Mouse (Mus musculus) activated CD4-positive, CD25-positive, alpha-beta regulatory T cell, adult 9 weeks (primary cell): ENCODE measurements around the gene Gm12185. TPM values are rescaled to one million over a fixed set of nuclear protein-coding genes. Genes with fewer than 3 reads are reported as not detected.

Source experiments
- polyA plus RNA-seq: library from polyadenylated mRNA; unstranded; fragments of 100-300 nt; shearing (Covaris generic); gene quantifications from one replicate; pipeline ENCODE4 v1.2.1, GENCODE M21; 2017

Gene Gm12185
- polyA plus RNA-seq: 10.5 TPM

DNA sequence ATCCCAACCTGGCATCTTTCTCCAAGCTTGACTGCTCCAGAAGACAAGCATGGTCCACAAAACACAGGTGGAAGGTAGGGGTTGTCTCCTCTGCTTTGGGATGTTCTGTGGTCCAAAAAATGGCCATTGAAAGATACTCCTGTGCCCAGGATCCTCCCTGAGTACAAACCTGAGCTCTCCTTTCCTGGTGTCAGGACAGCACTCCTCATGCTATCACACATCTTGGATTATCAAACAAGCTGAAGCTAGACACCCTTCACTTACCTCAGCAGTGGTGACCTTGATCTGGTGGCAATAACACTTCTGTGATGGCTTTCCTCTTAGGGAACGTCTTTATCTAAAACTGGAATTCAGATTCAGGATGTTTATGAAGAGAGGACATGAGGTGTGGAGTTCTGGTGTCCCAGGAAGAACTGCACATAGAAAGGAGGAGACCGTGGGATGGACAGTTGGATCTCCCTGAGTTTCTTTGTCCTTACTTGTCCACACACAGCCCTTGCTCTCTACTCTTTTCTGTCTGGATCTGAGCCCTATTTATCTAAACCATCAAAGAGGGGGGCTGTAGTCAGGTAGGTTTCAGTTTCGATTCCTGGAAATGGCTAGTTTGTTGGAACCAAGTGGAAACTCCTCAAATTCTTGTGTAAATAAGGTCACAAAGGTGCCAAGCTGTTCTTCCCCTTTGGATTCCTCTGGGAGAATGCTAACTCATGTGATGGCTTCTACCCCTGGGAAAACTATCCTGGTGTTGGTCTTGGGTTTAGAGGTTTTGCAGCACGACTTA is at the start of gene Gm12185:
Gm12185 (minus strand) TSS at position 487 of the 781 bp plus-strand sequence.

DNA sequence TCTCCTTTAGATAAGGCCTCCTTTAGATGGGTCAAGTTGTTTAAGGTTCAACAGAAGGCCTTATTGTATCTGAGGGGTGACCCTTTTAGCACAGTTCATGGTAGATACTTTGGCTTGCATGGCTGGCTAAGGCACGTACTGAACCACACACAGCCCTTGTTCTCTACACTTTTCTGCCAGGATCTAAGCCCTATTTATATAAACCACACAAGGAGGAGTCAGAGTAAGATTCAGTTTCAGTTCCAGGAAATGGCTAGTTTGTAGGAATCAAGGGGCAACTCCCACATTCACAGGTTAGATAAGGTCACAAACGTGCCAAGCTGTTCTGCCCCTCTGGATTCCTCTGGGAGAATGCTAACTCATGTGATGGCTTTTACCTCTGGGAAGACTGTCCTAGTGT is 2.0 kb upstream of the Gm12185 start, which contains the start of gene Tgtp1:
Tgtp1 (minus strand) TSS at position 155 of the 400 bp plus-strand sequence.

DNA sequence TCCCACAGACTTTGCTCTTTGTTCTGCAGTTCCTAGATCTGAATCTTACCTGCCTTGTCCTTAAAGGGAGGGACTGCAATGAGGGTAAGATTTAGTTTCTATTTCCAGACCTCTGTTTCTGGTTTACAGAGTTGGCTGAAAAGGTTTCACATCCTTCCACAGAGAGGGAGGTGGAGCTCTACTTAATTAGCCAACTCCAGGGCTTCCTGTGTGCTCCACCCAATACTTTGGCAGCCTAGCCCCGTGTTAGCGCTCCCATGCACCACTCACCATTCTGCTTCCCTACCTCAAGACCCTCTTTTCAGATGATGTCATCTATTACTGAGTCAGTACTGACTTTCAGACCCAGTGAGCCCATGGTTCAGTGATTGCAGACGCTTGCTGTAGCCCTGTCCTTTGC is 12.8 kb downstream of the Gm12185 start, which contains the start of gene 9930111J21Rik1:
9930111J21Rik1 (minus strand) TSS at position 148 of the 400 bp plus-strand sequence.

DNA sequence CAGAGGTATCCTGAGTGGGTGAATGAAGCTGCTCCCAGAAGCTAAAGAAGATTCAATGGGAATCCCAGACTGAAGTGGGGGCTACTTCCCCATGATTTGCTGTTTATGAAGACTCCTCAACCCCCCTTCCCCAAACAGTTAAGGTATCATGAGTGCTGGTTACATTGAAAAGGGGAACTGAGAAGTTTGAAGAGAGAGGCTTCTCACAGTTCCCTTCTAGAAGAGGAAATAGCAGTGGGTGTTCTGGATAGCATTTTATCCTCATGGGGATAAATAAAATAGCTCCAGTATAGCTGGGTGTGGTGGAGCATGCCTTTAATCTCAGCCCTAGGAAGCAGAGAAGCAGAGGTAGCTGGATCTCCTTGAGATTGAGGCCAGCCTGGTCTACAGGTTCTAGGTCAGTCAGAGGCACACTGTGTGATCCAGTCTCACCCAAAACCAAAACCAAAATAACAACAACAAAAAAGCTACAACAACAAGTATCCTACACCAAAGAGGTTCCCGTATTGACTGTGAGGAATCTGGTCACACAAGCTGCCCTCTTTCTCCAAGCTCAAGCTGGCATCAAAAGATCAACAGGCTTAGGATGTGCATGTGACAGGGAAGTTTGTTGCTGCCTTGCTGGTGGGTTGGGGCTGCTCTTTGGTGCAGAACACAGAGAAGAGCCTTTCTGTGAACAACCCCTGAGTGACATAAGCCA is 13.6 kb downstream of the Gm12185 start, which contains the start of gene Olfr56:
Olfr56 (plus strand) TSS at position 650 of the 700 bp plus-strand sequence.

DNA sequence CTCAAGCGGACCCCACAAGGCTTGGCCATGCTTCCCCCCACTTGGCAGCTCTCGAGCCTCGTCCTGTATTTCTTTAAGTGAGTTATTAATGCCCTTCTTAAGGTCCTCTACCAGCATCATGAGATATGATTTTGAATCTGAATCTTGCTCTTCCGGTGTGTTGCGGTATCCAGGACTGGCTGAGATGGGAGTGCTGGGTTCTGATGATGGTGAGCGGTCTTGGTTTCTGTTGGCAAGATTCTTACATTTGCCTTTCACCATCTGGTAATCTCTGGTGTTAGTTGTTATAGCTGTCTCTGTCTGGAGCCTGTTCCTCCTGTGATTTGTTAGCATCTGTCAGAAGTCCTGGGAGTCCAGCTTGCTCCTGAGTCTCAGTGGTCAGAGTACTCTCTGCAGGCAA is 45.9 kb downstream of the Gm12185 start, which contains the start of gene Psme2b:
Psme2b (minus strand) TSS at position 101 of the 400 bp plus-strand sequence.

DNA sequence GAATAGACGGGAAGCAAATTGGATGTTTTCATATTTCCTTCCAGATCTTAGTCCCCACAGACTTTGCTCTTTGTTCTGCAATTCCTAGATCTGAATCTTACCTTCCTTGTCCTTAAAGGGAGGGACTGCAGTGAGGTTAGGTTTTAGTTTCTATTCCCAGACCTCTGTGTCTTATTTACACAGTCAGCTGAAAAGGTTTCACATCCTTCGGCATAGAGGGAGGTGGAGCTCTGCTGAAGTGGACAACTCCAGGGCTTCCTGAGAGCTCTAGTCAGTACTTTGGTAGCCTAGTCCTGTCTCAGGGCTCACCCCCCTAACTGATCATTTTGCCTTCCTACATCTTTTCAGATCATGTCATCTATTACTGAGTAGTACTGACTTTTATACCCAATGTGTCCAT is 90.0 kb downstream of the Gm12185 start, which contains the start of gene Gm5431:
Gm5431 (minus strand) TSS at position 194 of the 400 bp plus-strand sequence.

DNA sequence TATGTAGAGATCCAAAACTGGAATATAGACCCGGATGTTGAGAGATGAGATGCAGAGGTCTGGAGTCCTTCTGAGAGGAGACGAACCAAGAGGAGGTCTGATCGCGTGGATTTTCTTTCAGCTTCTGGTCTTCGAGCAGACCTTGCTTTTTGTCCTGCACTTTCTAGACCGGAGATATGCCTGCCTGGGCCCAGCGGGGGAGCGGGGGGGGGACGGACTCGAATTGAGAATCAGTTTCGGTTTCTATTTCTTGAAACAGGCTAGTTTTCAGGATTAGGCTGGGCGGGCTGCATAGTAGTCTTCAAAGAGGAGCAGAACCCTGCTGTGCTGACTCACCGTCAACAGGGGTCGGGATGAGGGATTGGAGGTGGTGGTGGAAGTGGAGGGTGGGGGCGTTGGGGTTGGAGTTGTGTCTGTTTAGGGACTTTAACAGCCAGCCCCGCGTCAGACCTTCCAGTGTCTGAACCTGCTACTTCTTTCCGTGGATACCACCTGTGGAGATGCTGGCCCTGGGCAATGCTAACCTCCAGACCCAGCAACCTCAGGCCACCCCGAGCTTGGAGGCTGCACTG is 120.7 kb downstream of the Gm12185 start, which contains the start of gene Irgm1:
Irgm1 (minus strand) TSS at position 483 of the 572 bp plus-strand sequence.

Other genes with a start within 250 kb of the Gm12185 start
- gene Rack1, start 191.9 kb downstream of the Gm12185 start, polyA plus RNA-seq: 848 TPM
- 2.4 TPM for gene Trim41, start 174.9 kb downstream of the Gm12185 start, polyA plus RNA-seq
- 0.20 TPM for gene Trim7, start 166.1 kb downstream of the Gm12185 start, polyA plus RNA-seq
- 0.46 TPM for gene Gm12184, start 165.6 kb downstream of the Gm12185 start, polyA plus RNA-seq
- gene Irgm1, start 120.5 kb downstream of the Gm12185 start, polyA plus RNA-seq: 206 TPM
- gene Gm5431, start 90.0 kb downstream of the Gm12185 start, polyA plus RNA-seq: 1.7 TPM
- gene Psme2b, start 46.0 kb downstream of the Gm12185 start, polyA plus RNA-seq: 280 TPM
- 0.68 TPM for gene Olfr56, start 13.3 kb downstream of the Gm12185 start, polyA plus RNA-seq
- gene 9930111J21Rik1, start 12.8 kb downstream of the Gm12185 start, polyA plus RNA-seq: 291 TPM
- 270 TPM for gene Tgtp1, start 1.9 kb upstream of the Gm12185 start, polyA plus RNA-seq
- gene 9930111J21Rik2, start 59.0 kb upstream of the Gm12185 start, polyA plus RNA-seq: 168 TPM
- gene Tgtp2, start 72.0 kb upstream of the Gm12185 start, polyA plus RNA-seq: 375 TPM
- gene Ifi47, start 84.4 kb upstream of the Gm12185 start, polyA plus RNA-seq: 613 TPM
- not detected for gene Olfr1396, start 122.6 kb upstream of the Gm12185 start, polyA plus RNA-seq
- not detected for gene Olfr1395, start 150.0 kb upstream of the Gm12185 start, polyA plus RNA-seq
- gene Olfr1394, start 162.2 kb upstream of the Gm12185 start, polyA plus RNA-seq: not detected
- not detected for gene Btnl9, start 194.9 kb upstream of the Gm12185 start, polyA plus RNA-seq
- 78.7 TPM for gene Zfp62, start 211.1 kb upstream of the Gm12185 start, polyA plus RNA-seq